Mouse (Mus musculus): ENCODE measurements around the gene Spsb3.

DNA sequence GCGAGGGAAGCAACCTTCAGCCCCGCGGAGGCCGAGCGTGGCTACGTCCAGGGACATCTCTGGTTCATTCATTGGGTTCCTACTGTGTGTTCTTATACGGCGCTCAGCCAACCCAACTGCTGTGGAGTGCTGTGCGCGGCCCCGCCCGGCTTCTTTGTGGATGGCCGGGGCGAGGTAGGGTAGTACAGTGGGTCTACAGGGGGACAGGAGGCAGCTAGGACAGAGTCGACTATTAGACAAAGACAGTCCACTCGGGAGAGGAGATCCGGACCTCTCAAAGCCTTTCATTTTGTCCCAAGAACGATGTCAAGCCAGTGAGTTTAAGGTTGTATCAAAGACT is 459 bp downstream of the Spsb3 start:
- TF ChIP-seq CTCF (IDR thresholded peaks at IDR 0.05) (no peak), POLR2A (IDR thresholded peaks at IDR 0.05; ENCODE audit: insufficient read depth, low read depth, low read length) (0 out of 2 replicates have a peak, but pooled peaks have one; percentile 5)

Measured in heart, adult 2 months (tissue).